Mouse (Mus musculus): ENCODE data around the gene Gbe1. TPM values are rescaled to one million over a fixed set of nuclear protein-coding genes. Genes with fewer than 3 reads are reported as not detected.
A peak's percentile ranks its signal among the peaks of the same experiment; 100 is the strongest.

The Gbe1 gene
- polyA plus RNA-seq, 1 experiment, result 333 TPM

DNA sequence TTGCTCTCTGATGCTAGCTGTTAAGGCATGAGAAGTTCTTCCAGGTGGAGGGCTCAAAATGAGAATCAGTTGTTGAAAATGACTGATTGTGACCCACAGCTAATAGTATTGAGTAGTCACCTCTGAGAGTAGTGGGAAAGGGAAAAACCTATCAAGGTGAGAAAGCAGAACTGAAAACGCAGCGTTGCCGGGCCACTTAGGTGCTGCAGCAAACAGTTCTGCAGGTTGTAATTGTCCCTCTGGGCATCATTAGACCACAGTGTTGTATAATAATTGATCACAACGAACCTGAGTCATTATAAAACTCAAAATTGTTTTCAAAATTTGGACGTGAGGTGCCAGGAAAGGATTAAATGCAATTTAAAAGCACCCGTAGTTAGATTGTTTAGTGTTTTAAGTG is 135.8 kb downstream of the Gbe1 start:
- Histone ChIP-seq H3K4me3 (ENCODE audit: insufficient read depth, low read depth, low read length) (no peak overlapping the region), H3K4me1 (ENCODE audit: control insufficient read depth, insufficient read depth, insufficient read length, low read length) (no peaks in the 10 kb centered on the region), H3K27ac (replicated peaks; ENCODE audit: low read depth, low read length) (no peak overlapping the region)

DNA sequence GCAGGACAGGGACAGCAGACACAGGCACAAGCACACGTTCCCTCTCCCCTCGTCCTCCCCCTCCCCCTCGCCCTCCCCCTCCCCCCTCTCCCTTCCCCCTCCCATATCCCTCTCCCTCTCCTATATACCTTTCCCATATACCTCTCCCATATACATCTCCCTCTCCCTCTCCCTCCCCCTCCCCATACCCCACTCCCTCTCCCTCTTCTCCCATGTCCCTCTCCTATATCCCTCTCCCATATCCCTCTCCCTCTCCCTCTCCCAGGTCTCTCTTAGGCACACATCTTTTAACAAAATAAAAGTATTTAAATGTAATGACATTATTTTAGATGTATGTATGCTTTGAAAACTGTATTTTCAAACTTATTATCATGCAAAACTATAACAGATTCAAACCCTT is 161.8 kb downstream of the Gbe1 start:
- H3K4me3 ChIP-seq (ENCODE audit: insufficient read depth, low read depth, low read length), result no peak overlapping the region
- H3K4me1 ChIP-seq (ENCODE audit: control insufficient read depth, insufficient read depth, insufficient read length, low read length), result no peaks in the 10 kb centered on the region
- H3K27ac ChIP-seq (replicated peaks; ENCODE audit: low read depth, low read length), result no peak overlapping the region

DNA sequence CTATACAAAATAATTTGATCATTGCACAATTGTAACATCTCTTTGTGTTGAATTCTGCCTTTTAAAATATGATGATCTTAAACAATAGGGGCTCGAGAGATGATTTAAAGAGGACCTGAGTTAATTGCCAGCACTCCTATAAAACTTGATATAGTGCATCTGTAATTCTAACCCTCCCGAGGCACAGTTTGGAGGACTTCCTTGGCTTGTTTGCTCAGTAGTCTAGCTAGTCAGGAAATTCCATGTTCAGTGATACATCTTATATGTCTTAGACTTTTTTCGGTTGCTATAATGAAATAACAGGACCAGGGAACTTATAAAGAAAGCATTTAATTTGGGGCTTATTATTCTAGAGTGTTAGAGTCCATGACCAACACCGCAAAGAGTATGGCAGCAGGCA is 162.4 kb downstream of the Gbe1 start:
- Histone ChIP-seq H3K4me3 (ENCODE audit: insufficient read depth, low read depth, low read length) (no peak overlapping the region), H3K27ac (replicated peaks; ENCODE audit: low read depth, low read length) (no peak overlapping the region)

DNA sequence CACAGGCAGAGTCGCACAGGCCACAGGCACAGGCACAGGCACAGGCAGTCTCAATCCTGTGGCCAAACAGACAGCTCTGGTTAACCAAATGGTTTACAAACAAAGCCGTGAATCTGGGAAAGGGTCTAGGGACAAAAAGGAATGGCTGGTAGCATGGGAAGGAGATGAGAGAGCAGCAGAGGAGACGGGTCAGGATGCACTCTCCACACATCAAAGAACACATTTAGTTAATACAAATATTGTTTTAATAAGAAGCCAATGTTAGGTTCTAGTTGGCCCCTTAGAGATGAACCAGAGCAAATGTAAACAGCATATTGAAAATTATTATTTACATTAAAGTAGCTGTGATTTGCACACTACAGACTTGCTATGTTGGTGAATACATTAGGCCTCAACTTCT is 166.7 kb downstream of the Gbe1 start:
- Histone ChIP-seq H3K27ac (replicated peaks; ENCODE audit: low read depth, low read length) (no peak overlapping the region), H3K4me1 (ENCODE audit: control insufficient read depth, insufficient read depth, insufficient read length, low read length) (no peaks in the 10 kb centered on the region)

More for the DNA sequence above, 162.4 kb downstream of the Gbe1 start:
- no peaks in the 10 kb centered on the region for H3K4me1 ChIP-seq (ENCODE audit: control insufficient read depth, insufficient read depth, insufficient read length, low read length)

DNA sequence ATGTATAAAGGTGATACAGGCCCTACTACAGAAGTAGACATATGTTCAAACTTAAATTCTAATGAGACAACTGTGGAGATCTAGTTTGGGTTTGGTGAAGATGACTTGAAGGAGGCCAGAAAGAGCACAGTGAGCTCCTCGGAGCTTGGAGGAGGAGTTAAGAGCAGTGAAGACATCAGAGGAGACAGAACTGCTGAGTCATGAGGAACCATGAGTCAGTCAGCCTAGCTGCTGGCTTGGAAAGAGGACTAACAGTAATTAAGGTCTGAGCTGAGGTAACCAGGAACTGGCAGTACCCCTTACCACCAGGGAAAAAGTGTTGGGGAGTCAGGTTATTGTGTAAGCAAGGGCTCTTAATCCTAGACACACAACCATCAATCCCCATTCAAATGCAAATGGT is 192.7 kb downstream of the Gbe1 start:
- Histone ChIP-seq H3K4me3 (ENCODE audit: insufficient read depth, low read depth, low read length) (no peak overlapping the region), H3K27ac (replicated peaks; ENCODE audit: low read depth, low read length) (no peak overlapping the region), H3K4me1 (ENCODE audit: control insufficient read depth, insufficient read depth, insufficient read length, low read length) (no peaks in the 10 kb centered on the region)

More for the DNA sequence above, 166.7 kb downstream of the Gbe1 start:
- H3K4me3 ChIP-seq (ENCODE audit: insufficient read depth, low read depth, low read length), result no peak overlapping the region

DNA sequence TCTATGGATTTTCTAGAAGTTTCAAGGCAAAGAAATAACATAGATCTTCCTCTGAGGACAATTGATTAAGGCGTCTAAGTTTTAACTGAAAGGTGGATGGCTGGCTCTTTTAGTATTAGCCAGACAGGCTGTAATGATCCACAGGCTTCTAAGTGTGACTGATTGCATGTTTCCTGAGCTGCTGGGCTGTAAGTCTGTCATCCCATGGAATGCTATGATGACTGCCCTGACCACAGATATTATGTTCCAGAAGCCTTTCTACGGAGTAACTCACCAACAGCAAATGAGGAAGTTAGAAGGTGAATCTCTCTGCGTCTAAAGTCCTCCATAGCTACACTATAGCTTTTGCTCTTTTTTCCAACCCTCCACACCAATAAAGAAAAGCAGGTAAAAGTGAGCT is 197.2 kb downstream of the Gbe1 start:
- Histone ChIP-seq H3K4me3 (ENCODE audit: insufficient read depth, low read depth, low read length) (no peak overlapping the region), H3K27ac (replicated peaks; ENCODE audit: low read depth, low read length) (no peak overlapping the region), H3K4me1 (ENCODE audit: control insufficient read depth, insufficient read depth, insufficient read length, low read length) (no peaks in the 10 kb centered on the region)

DNA sequence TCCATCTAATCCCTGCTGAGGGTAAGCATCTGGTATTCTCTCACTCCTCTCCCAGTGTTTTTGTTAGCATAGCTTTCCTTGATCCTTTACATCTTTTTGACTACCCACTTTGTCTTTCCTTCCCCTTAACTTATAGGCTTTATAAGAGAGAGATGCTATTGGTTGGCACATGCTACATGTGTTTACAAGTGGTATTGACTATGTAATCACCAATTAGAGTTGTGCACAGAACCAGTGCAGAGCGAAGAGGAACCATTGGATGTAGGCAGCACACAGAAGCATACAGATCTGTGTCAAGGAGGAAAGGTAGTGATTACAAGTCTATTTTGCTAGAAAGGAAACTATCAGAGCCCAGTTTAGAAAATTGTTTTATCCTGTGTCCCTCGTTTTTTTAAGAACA is 209.1 kb downstream of the Gbe1 start:
- H3K27ac ChIP-seq (replicated peaks; ENCODE audit: low read depth, low read length), result no peak overlapping the region
- H3K4me3 ChIP-seq (ENCODE audit: insufficient read depth, low read depth, low read length), result no peak overlapping the region
- no peaks in the 10 kb centered on the region for H3K4me1 ChIP-seq (ENCODE audit: control insufficient read depth, insufficient read depth, insufficient read length, low read length)

DNA sequence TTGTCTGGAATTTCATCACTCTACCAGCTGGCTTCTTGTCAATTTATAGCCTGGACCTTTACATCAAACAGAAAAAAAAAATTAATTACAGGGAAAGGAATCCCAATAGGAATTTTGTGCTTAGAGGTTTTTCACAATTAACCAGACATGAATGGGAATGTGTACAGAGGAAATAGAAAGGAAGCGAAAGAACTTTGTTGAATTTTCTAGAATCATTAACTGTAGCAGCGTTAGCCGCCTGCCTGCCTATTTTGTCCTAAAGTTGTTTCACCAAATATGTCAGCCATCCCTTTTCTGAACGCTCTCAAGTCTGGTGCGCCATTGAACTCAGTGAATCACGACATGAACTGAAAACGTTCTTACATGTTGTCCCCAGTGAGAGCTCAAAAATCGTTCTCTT is 209.8 kb downstream of the Gbe1 start:
- no peak overlapping the region for H3K4me3 ChIP-seq (ENCODE audit: insufficient read depth, low read depth, low read length)
- no peaks in the 10 kb centered on the region for H3K4me1 ChIP-seq (ENCODE audit: control insufficient read depth, insufficient read depth, insufficient read length, low read length)
- no peak overlapping the region for H3K27ac ChIP-seq (replicated peaks; ENCODE audit: low read depth, low read length)

DNA sequence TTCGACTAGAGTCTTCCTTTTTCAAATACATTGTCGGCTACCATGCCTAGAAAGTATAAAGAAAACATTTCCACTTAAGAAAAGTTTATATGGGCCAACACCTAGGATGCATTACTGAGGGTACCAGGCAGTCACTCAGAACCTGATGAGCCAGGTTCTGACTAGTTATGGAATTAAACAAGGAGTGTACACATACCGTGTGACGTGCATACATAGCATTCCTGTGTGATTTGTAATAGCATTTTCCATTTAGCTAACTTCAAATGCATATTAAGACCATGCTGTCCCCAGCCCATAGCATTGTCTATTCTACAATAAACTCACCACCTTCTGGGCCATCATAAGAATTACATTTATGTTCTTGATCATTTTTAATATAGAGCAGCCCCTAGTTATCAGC is 210.5 kb downstream of the Gbe1 start:
- no peak overlapping the region for H3K4me3 ChIP-seq (ENCODE audit: insufficient read depth, low read depth, low read length)
- H3K27ac ChIP-seq (replicated peaks; ENCODE audit: low read depth, low read length), result no peak overlapping the region
- H3K4me1 ChIP-seq (ENCODE audit: control insufficient read depth, insufficient read depth, insufficient read length, low read length), result no peaks in the 10 kb centered on the region

DNA sequence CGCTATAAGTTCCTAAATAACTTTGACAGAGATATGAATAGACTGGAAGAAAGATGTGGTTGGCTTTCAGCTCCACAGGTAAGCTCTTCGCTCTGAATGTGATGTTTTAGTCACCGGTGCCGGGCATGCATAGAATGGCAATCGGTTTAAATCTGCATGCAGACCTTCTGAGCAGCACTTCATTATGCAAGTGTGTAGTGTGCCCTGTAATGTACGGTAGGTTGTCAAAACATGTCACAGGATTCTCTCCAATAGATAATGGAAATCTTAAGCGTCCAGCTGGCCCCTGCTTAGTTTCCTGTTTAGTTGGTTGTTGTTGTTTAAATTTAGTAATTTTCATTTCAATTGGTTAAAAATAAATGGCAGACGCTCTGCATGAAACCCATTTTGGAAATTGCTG is 213.5 kb downstream of the Gbe1 start:
- no peak overlapping the region for H3K27ac ChIP-seq (replicated peaks; ENCODE audit: low read depth, low read length)
- no peak overlapping the region for H3K4me3 ChIP-seq (ENCODE audit: insufficient read depth, low read depth, low read length)

DNA sequence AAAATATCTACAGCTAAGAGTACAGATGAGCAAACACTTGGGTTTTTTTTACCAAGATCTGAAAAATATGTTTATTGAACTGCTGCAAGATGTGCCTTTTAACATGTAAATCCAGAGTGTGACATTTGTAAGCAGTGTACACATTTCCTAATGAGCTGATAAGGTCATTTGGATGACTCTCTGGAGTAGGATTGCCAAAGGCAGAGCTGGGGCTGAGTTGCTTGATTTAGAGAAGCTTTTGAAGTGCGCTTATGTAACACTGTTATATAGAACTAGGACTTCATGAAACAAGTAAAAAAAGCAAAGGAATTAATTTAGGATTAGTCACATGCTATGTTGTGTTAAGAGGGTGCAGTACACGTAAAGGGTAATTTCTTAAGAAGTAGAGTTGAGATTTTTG is 221.5 kb downstream of the Gbe1 start:
- Histone ChIP-seq H3K4me1 (ENCODE audit: control insufficient read depth, insufficient read depth, insufficient read length, low read length) (no peaks in the 10 kb centered on the region), H3K27ac (replicated peaks; ENCODE audit: low read depth, low read length) (no peak overlapping the region), H3K4me3 (ENCODE audit: insufficient read depth, low read depth, low read length) (no peak overlapping the region)

More for the DNA sequence above, 213.5 kb downstream of the Gbe1 start:
- no peaks in the 10 kb centered on the region for H3K4me1 ChIP-seq (ENCODE audit: control insufficient read depth, insufficient read depth, insufficient read length, low read length)

DNA sequence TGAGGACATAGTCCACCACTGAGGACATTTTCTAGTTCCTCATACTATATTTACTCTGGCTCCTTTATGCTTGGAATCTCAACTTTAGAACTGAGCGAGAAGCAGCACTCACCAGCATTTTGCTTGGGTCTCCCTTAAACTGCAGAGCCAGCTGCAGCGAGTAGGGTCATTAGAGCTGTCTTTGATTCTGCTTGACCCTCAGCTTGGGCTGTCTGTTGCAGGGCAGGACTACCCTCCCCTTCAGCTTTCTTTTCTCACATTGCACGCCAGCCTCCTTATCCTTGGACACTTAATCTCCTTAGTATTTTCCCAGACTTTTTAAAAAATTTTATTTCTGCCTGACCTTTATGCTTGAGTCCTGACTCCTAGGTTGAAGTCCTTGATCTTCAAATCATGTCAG is 237.1 kb downstream of the Gbe1 start:
- Histone ChIP-seq H3K4me1 (ENCODE audit: control insufficient read depth, insufficient read depth, insufficient read length, low read length) (no peaks in the 10 kb centered on the region), H3K4me3 (ENCODE audit: insufficient read depth, low read depth, low read length) (no peak overlapping the region), H3K27ac (replicated peaks; ENCODE audit: low read depth, low read length) (no peak overlapping the region)

DNA sequence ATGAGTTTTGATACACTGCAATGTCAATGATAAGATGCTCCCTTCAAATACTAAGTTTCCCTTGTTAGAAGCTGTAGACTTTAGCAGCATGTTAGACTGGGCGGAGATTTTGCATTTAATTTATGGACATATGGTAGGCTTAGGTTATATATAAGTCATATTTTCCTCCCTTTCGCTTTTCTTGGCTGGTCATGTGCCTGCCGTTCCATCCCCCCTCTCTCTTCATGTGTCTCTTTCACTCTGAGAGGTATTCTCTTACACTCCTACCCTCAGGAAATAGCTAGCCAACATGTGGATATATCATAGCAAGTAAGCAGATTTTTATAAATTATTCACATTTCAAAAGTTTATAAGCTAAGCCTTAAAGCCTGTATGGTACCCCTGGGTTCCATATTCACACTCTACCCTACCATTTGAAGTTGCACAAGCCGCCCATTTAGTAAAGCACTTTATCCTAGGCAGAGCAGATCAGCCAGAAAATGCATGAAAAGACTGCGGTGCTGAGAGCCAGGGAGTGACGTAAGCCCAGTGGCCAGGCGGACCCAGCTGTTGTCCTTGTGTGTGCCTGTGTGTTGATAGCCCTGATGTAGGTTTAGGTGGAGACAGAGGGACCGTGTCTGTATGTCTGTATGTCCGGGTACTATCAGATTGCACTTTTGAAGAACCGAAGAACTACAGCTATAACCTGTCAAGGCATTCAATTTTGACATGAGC is 248.0 kb downstream of the Gbe1 start:
- H3K4me1 ChIP-seq (ENCODE audit: control insufficient read depth, insufficient read depth, insufficient read length, low read length), result peaks cover 2% of the 10 kb centered on the region
- no peak overlapping the region for H3K4me3 ChIP-seq (ENCODE audit: insufficient read depth, low read depth, low read length)
- no peak overlapping the region for H3K27ac ChIP-seq (replicated peaks; ENCODE audit: low read depth, low read length)

DNA sequence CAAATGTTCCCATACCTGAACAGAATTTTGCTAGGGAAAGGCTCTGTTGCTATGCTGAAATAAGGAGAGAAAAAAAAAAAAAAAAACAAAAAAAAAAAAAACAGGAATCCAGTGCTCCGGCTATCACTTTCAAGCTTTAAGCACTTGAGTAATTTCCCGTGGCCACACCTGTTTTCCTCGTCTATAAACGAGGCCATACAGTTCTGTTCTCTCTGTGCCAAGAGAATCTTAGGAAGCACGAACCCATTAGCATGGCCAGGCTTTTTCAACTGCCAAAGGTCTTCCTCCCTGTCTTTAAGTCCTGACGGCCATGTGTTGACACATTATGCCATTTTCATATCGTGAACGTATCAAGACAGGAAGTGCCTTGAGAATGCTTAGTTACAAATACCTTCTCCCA is 248.8 kb downstream of the Gbe1 start:
- no peak overlapping the region for H3K4me3 ChIP-seq (ENCODE audit: insufficient read depth, low read depth, low read length)
- no peak overlapping the region for H3K27ac ChIP-seq (replicated peaks; ENCODE audit: low read depth, low read length)
- peaks cover 2% of the 10 kb centered on the region for H3K4me1 ChIP-seq (ENCODE audit: control insufficient read depth, insufficient read depth, insufficient read length, low read length)

DNA sequence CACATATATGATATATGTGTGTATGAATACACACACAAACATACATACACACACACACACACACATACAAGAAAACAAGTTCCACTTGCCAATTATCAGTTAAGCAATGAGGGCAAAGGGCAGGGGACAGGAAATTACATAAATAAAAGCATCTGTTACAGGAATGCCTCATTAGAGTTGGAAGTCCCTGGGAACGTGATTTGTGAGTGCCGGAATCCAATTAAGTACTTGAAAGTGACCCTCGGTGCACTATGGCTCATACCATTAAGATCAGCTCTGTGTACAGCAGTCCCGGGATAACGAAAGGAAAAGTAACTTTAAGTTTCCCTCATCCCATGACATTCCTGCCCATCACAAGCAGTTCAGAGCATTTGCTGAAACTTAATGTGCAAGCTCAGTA is 249.7 kb downstream of the Gbe1 start:
- H3K4me3 ChIP-seq (ENCODE audit: insufficient read depth, low read depth, low read length), result 0 out of 2 replicates have a peak overlapping the region, but pooled peaks have one; percentile 2
- peaks cover 2% of the 10 kb centered on the region for H3K4me1 ChIP-seq (ENCODE audit: control insufficient read depth, insufficient read depth, insufficient read length, low read length)
- H3K27ac ChIP-seq (replicated peaks; ENCODE audit: low read depth, low read length), result no peak overlapping the region

DNA sequence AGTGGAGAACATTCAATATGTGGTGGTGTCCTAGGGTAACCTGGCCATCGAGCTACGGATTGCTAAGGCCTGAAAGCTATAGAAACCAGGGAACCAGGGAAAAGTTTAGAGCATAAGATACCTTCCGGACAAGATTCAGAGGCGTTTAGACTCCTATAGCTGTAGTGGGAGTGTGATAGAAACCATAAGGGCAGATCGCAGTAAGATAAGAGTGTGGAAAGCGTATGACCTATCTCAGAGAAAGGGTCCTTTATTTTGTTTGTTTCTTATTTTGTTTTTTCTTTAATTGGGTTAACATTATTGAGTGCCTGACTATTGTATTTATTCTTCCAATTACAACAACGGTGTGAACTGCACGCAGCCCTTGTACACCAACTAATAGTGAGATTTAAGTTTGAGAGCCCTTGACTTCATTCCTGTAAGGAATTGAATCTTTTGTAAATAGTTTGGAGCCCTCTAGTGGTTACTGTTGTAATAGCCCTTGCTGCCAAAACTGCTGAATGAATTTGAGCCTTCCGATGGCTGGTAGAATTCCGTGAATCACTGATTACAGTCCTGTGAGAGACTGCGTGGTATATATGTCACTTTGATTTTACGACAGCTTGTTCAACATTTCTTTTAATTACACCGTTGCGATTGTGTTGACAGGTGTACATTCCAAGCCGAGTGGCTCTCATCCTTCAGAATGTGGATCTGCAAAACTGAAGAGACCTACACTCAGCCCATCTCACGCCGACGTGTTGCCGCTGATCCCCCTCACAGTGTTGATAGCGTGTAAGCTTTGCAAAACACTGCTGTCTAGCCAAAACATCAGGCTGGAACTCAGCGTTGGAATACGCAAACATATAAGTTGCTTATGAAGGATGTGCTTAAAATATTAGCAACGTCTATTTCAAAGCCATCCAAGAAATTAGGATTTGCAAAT is 254.9 kb downstream of the Gbe1 start:
- H3K4me3 ChIP-seq (ENCODE audit: insufficient read depth, low read depth, low read length), result no peak overlapping the region

More for the DNA sequence above, 254.9 kb downstream of the Gbe1 start:
- no peak overlapping the region for H3K27ac ChIP-seq (replicated peaks; ENCODE audit: low read depth, low read length)
- peaks cover 2% of the 10 kb centered on the region for H3K4me1 ChIP-seq (ENCODE audit: control insufficient read depth, insufficient read depth, insufficient read length, low read length)
